ENCODE assay signal across 17 mouse cellular contexts in genomic region chr1:20989461-20990083, GRCm38 (mm10).
"Had no signal": no experiment of that assay in that cellular context is flagged by ENCODE, and none has a peak within 500 bp of the region (broad histone marks: within the 10 kb centered on the region; RNA-seq: fewer than 3 reads in every experiment).

No protein-coding gene starts in this region.

- H3K4me1 ChIP-seq: limb, embryonic 10.5 days; limb, embryonic 13.5 days; liver, embryonic 15.5 days; lung, embryonic 15.5 days; midbrain, embryonic 12.5 days; midbrain, embryonic 15.5 days had no signal

- H3K27ac ChIP-seq: limb, embryonic 10.5 days; limb, embryonic 13.5 days; liver, embryonic 12.5 days; liver, embryonic 15.5 days; lung, embryonic 15.5 days; midbrain, embryonic 12.5 days; midbrain, embryonic 15.5 days; neural tube, embryonic 13.5 days had no signal

- DNase-seq: kidney, adult 9 months; kidney, postnatal 14 days; kidney, postnatal 4 days; liver; lung, adult 18-20 months; lung, postnatal 14 days; lung, postnatal 4 days; thymus, adult 18-20 months; thymus, postnatal 36 days had no signal

- H3K9ac ChIP-seq: limb, embryonic 13.5 days; liver, embryonic 12.5 days; liver, embryonic 15.5 days; lung, embryonic 15.5 days; midbrain, embryonic 12.5 days; midbrain, embryonic 15.5 days; neural tube, embryonic 13.5 days had no signal

- H3K4me3 ChIP-seq: limb, embryonic 10.5 days; limb, embryonic 13.5 days; liver, embryonic 12.5 days; liver, embryonic 15.5 days; lung, embryonic 15.5 days; midbrain, embryonic 12.5 days; midbrain, embryonic 15.5 days; neural tube, embryonic 13.5 days had no signal

- ATAC-seq: liver, embryonic 12.5 days; midbrain, embryonic 15.5 days had no signal

- H3K4me2 ChIP-seq: limb, embryonic 13.5 days; liver, embryonic 12.5 days; liver, embryonic 15.5 days; lung, embryonic 15.5 days; midbrain, embryonic 12.5 days; midbrain, embryonic 15.5 days; neural tube, embryonic 13.5 days had no signal

- H3K27me3 ChIP-seq: limb, embryonic 13.5 days; liver, embryonic 12.5 days; liver, embryonic 15.5 days; lung, embryonic 15.5 days; midbrain, embryonic 12.5 days; midbrain, embryonic 15.5 days; neural tube, embryonic 13.5 days had no signal

- H3K36me3 ChIP-seq: limb, embryonic 10.5 days; limb, embryonic 13.5 days; liver, embryonic 12.5 days; liver, embryonic 15.5 days; lung, embryonic 15.5 days; midbrain, embryonic 12.5 days; midbrain, embryonic 15.5 days; neural tube, embryonic 13.5 days had no signal
